Mouse (Mus musculus): ENCODE data around the gene Gsdma. TPM values are rescaled to one million over a fixed set of nuclear protein-coding genes. Genes with fewer than 3 reads are reported as not detected.
A peak's percentile ranks its signal among the peaks of the same experiment; 100 is the strongest.
"Not testable (repeated sequence)": the region's sequence is repeated elsewhere in the genome, so short reads cannot be mapped to it uniquely, and the experiment has no call there.

The Gsdma gene
- total RNA-seq, 4 experiments from 2014 or later = not detected

DNA sequence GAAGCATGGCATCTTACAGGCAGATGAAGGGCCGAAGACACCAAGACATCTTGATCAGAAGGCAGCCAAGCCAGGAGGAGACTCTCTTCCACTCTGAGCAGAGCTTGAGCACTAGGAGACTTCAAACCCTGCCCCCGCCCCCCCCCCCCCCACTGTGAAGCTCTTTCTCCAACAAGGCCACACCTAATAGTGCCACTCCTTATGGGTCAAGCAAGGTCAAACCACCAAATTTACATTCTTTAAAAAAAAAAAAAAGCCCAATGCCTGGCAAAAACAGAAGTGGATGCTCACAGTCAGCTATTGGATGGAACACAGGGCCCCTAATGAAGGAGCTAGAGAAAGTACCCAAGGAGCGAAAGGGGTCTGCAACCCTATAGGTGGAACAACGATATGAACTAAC is 16.4 kb downstream of the Gsdma start:
- not testable (repeated sequence) for DNase-seq (ENCODE audit: low spot score in 2 of 2)

DNA sequence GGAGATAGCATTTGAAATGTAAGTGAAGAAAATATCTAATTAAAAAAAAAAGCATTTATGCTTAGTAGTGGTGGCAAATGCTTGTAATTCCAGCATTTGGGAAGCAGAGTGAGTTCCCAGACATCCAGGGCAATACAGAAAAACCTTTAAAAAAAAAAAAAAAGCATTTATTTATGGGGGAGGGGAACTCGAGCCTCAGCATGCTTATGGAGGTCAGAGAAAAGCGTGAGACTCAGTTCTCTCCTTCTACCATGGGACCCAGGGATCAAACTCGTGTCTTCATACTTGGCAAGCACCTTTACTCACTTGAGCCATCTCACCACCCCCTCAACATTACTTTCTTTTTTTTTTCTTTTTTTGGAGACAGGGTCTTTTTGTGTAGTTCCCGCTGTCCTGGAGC is 17.0 kb downstream of the Gsdma start:
- DNase-seq (ENCODE audit: low spot score in 2 of 2) = no peak

DNA sequence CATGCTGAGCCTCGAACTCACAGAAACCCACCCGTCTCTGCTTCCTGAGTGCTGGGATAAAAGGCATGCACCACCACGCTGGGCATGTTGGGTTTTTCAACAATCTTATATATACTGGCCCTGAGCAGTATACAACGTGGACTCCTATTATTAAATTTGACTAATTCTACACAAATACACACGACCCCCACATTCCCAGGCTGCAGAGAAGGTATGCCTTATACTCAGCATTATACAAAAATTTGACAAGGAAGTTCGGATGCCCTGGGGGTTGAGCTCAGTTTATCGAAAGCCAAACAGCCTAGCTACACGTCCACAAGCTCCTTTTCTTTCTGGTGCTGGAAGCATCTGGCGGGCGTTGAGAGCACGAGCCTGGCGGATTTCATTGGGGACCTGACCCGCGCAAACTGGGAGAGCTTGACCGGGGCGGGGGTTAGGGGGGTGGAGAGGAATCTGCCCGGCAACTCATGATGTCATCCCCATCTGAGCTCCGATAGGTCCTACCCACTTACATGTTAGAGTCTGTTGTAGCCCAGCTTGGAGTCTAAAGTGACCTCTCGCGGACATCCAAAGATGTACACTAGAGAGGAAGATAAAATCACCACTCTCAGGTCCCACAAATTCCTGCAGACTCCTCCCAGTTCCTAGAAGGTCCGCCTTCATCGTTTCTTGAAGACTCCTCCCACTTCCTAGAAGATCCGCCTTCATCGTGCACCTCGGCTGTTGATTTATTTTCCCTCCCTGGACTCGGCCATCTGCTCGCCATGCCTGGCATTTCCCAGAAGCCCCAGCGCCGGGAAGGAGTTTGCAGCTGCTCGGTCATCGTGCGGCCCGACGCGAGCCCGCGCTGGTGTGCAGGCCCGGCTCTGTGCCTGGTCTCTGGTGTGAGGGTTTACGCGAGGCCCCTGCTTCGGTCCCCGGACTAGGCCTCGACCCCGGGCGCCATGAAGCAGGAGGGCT is 17.9 kb downstream of the Gsdma start, which contains the start of gene Psmd3:
Psmd3 (plus strand) TSS at position 769 of the 960 bp plus-strand sequence.
- DNase-seq (ENCODE audit: low spot score in 2 of 2) = peak; percentile 90 to 99

DNA sequence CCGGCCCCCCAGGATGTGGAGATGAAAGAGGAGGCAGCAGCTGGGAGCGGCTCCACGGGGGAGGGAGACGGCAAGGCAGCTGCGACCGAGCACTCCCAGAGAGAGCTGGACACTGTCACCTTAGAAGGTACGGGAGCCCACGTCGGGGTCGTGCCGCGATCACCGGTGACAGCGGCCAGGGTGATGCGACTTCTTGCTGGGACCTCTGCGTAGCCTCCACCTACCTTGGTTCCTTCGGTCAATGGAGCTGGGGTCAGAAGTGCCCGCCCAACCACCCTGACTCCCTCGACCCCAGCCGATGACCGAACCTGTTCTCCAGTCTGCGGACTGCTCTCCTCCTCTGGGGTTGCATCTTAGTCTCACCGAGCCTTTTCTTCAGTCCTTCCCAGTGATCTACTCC is 18.7 kb downstream of the Gsdma start:
- DNase-seq (ENCODE audit: low spot score in 2 of 2) = no peak

DNA sequence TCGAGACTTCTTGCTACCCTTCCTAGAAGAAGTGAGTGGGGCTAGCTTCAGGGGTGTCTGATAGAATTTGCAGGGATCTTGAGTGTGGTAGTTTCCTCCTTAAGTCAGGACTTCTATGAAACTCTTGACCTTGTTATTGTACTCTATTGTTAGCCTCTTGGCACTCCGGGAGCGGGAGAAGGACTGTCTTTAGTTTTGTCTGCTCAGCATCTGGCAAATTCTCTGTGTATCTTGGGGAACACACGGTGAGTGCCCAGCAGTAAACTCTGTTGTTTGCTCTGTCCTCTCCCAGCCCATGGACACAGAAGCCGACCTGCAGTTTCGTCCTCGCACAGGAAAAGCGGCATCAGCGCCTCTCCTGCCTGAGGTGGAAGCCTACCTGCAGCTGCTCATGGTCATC is 21.5 kb downstream of the Gsdma start:
- no peak for DNase-seq (ENCODE audit: low spot score in 2 of 2)

DNA sequence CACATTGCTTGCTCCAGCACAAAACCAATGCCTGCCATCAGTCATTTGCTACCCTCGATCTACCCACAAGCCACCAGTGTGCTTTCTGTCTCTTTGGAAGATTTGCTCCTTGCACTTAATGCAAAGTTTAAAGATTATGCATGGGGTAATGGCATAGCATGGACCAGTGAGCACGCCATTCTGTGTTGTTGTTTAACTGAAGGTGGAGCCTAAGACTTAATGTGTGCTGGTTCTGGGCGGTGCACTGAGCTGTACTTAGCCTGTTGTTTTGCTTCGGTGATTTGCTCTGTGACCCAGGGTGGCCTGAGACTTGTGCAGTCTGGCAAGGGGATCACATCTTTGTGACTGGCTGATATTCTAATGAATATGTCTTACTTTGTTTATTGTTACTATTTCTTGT is 22.8 kb downstream of the Gsdma start:
- DNase-seq (ENCODE audit: low spot score in 2 of 2) = no peak

DNA sequence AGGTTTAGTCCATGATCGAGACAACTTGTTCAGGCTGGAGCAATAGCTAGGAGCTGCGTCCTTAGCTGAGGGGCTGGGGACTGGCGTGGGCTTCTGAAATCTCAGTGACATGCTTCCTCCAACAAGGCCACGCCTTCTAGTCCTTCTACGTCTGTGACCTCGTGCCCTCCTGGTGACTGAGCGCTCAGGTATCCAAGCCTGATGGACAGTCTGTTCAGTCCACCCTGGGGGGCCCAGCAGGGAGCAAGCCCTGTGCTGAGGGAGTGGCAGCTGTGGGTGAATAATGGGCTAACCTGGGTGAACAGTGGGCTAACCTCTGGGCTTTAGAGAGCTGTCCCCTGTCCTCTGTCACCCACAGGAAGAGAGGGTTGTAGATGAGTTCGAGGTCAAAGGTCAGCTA is 23.9 kb downstream of the Gsdma start:
- no peak for DNase-seq (ENCODE audit: low spot score in 2 of 2)

DNA sequence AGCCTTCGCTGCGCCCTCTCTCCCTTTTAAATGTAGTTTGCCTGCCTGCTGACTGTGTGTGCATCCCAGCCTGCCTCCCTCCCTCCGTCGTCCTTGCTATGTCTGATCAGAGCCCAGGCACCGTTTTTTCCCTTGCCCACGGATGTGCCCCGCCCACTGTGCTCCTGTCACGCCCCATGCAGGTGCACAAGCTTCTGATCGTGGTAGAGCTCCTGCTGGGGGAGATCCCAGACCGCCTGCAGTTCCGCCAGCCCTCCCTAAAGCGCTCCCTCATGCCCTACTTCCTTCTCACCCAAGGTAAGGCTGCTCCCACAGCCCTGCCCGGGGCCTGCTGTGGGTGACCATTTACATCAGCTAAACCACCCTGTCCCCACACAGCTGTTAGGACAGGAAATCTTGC is 29.1 kb downstream of the Gsdma start:
- DNase-seq (ENCODE audit: low spot score in 2 of 2) = no peak

DNA sequence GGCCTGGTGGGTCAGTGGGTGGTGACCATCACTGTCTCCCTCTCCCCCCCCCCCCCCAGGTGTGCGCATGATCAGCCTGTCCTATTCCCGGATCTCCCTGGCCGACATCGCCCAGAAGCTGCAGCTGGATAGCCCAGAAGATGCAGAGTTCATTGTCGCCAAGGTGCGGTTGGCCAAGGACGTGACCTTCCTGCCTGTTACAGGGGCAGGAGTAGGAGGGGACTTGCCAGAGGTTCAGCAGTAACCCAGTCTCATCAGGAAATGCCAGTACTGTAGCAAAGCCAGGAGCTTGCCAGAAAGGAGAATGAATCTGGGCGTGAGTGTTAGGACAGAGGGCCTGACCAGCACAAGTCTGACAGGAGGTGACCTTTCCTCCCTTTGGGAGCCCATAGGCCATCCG is 29.6 kb downstream of the Gsdma start:
- DNase-seq (ENCODE audit: low spot score in 2 of 2) = no peak

DNA sequence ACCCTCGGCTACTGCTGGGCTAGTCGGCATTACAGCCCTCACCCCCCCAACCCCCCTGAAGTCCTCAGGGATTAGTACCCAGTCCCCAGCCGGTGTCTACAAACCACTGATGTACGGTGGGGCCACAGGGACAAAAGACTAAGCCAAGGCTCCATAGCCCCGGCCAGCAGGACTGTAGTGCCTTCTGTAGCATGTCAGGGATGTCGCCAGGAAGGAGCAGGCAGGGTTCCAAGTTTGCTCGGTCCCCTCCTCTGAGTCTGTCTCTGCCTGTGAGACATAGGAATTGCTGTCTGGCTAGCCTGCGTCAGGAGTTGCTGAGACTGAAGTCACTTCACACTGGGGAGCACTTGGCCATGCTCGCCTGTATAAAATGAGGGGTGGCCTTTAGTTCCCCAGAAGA is 30.1 kb downstream of the Gsdma start:
- DNase-seq (ENCODE audit: low spot score in 2 of 2) = no peak

DNA sequence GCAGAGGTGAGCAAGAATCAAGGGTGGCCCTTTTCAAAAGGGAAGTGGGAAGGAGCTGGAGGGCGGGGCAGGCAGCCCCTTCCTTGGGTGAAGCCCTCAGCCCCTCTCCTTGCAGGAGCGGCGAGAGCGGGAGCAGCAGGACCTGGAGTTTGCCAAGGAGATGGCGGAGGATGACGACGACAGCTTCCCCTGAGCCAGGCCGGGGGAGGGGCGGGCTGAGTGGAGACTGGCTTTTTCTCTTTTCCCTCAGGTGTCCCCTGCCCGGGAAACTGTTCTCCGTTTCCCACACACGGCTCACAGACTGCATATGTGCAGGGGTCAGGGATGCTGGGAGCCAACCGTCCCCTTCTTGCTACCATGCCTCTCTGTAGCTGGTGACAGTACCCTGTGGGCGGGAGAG is 31.3 kb downstream of the Gsdma start:
- no peak for DNase-seq (ENCODE audit: low spot score in 2 of 2)

DNA sequence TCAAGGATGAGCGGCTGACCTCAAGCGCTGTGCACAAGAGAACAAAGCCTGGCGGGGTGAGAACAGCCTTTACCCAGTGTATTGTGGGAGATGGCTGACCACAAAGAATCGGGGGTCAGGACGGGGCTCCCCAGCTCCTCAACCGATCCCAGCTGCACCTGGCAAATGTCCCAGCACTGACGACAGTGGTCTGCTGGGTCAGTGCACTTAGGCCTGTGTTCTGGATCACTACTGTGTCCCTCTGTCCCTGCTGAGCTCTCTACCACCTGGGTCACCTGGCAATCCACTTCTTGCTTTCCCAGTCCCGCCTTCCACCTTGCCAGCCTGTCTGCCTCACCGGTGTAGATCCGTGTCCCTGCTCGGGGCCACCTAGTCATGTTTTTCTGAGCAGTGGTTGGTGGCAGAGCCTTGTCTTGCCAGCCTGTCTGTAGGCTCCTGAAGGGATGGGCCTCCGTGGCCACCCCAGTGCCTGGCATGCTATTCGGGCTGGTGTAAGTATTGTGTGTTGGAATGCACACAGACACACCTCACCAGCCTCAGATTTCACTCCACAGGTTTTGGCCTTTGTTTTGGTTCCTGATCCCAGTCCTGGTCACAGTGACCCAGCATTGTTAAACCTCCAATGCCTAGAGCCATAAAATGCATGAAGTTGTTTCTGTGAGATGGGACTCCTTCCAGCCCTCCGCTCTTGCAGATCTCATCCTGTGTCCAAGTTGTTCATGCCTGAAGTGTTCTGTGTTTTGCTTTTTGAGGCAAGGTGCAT is 32.5 kb downstream of the Gsdma start:
- no peak for DNase-seq (ENCODE audit: low spot score in 2 of 2)

DNA sequence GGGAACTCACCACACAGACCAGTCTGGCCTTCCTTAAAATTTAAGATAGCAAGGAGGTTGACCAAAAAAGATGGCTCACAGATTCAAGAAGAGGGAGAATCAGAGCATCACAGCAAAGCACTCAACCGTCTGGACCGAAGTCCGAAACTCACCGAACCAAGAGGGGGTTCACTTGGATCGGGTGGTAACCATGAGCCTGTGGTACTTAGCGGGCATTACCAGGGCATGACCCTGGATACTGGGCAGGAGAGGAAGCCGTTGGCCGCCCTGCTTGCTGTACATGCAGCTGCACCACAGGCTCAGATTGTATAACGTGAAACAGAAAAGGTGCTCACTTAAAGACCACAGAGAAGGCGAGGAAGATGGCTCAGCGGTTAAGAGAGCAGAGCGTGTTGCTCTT is 33.1 kb downstream of the Gsdma start:
- DNase-seq (ENCODE audit: low spot score in 2 of 2) = no peak

DNA sequence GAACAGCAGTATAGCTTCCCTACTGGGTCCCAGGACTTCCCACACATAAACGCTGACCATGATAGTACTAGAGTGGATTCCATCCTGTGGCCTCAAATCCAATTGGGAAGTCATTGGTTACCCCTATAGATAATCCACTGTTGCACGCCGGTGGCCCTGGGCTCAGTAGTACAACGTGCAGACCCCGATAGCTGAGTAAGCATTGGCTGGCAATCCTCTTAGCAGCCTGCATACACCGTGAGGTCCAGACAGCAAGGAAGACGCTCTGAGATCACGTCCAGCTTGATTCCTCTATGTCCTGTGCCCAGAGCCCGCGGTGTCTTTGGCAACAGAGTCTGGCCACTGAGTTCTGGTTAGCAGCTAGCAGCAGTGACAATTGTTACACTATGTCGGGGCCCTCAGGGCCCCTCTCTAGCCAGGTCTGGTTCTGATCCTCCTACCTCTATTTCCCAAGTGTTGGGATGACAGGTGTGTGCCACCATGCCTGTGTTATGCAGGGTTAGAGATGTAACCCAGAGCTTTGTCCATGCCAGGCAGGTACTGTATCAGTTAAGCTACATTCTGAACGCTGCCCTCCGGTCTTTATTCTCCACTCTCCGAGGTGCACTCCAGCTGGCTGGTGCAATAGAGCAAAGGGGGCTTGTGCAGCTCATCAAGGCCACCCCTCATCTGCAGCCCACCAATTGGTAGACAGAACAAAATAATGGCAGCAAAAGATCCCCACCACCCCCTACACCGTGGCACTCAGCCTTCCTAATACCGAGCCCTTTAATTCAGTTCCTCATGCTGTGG is 34.9 kb downstream of the Gsdma start:
- no peak for DNase-seq (ENCODE audit: low spot score in 2 of 2)

DNA sequence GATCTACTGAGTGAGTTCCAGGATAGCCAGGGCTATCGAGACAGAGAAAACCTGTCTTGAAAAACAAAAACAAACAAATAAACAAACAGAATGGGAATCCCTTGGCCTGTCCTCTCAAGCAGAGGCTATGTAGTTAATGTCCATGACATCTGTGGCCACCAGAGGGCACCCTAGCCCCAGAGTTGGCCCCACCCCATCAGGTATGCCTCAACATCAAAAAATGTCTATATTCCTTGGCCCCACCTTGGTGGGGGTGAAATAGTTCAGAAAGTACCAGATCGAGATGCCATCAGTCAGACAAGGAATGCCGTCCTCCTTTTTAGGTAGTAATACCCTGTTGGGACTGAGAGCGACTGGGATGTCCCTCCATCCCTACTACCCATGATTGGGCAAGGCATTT is 35.8 kb downstream of the Gsdma start:
- DNase-seq (ENCODE audit: low spot score in 2 of 2) = peak in 1 of 2 experiments; percentile 71

DNA sequence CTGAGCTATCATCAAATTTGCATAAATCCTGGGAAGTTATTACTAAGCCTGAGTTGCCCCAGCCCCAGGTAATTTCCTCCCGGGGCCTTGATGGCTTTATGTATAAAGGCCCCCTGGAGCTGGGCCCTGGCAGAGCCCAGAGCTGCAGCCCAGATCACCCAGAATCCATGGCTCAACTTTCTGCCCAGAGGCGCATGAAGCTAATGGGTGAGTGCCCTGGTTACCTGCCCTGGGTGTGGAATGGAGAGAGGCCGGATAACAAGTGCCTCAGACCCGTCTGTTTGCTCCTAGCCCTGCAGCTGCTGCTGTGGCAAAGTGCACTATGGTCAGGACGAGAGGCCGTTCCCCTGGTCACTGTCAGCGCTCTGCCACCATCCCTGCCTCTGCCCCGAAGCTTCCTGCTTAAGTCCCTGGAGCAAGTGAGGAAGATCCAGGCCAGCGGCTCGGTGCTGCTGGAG is 37.1 kb downstream of the Gsdma start, which contains the start of gene Csf3:
Csf3 (plus strand) TSS at position 51 of the 458 bp plus-strand sequence.
- no peak for DNase-seq (ENCODE audit: low spot score in 2 of 2)

DNA sequence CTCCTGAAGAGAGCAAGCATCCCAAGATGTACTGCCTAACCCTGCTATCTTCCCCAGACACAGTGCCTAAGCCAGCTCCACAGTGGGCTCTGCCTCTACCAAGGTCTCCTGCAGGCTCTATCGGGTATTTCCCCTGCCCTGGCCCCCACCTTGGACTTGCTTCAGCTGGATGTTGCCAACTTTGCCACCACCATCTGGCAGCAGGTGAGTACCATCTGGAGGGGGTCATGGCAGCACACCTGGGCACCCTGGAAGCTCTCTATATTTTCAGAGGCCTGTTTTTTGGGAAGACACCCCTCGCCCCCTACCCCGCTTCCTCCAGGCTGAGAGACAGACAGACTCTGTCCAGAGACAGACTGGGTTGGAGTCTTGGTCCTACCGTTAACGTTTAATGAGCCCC is 38.2 kb downstream of the Gsdma start:
- DNase-seq (ENCODE audit: low spot score in 2 of 2) = no peak

DNA sequence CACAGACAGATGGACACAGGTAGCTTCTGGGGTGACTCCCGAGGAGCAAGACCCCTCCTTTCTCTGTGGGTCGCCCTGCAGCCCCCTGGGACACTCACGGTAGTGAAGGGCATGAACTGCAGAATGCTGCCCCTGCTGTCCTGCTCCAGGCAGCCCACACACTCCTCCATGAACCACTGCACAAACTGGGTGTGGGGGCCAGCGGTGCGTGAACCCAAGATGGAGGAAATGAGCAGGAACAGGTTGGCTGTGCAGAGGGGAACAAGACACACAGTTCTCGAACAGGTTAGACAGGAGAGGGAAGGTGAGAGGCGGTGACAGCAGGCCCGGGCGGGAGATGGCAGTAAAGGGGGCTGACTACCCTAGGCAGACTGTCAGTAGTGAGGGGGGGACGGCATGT is 40.9 kb downstream of the Gsdma start:
- no peak for DNase-seq (ENCODE audit: low spot score in 2 of 2)

DNA sequence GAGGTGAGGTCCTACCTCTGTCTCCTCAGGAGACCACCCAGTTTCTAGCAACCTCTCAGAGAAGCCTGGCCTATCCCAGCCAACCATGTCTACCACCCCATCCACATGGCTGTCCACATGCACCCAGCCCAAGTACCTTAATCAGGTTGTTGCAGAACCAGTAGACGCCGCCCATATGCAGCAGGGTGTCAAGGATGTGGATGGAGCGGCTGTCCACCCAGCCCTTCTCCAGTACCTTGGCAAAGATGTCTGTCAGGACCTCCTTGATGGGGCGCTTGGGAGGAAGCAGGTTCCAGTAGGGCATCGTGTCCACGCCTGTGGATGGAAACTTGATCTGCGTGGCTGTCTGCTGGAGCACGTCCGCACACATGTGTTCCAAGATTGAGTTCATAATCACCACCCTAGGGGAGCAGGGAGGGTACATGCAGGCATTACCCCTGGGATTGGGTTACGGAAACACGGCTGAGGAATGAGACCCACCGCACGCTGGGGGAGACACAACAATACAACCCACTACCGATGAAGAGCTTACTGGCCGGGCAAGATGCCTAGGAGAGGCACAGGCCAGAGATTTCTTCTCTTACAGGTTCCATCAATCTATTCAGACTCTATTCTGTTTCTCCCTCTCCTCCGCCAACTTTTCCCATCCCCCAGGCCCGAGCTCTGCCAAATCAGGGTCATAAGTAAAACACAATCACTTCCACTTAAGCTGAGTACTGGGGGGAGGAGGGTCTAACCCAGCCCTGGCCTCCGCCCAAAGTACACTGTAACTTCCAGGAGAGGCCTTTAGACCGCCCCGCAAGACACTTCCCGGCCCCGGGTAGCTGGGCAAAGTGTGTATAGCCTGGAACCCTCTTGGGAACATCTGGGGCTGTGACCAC is 43.5 kb downstream of the Gsdma start:
- no peak for DNase-seq (ENCODE audit: low spot score in 2 of 2)

DNA sequence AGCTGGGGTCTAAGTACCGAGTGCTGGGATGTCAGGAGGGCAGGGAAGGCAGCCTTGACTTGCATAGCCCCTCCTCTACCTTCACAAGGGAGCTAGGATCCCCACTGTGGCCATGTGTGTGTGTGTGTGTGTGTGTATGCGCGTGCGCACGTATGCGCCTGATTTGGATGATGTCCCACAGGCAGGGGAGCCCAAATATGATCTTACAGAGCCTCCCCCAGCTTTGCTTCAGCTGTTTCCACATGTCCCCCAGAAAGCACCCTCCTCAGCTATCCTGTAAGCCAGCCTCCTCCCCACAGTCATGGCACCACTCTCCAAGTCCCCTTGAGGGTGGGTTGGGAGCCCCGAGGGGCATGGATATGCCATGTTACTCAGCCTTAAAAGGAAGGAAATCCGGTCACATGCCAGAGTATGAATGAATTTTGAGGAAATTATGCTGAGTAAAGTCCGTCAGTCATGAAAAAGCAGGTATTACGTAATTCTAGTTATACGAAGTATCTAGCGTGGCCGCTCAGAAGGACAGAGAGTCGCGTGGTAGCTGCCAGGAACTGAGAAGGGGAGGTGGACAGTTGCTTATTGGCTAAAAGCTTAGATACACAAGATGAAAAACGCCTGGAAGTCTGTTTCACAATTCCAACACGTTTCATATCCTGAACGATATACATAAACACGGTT is 44.3 kb downstream of the Gsdma start:
- no peak for DNase-seq (ENCODE audit: low spot score in 2 of 2)

Data from left cerebral cortex, adult 8-10 months (tissue).